Mouse (Mus musculus): ENCODE measurements around the gene H13. TPM values are rescaled to one million over a fixed set of nuclear protein-coding genes. Genes with fewer than 3 reads are reported as not detected.
A peak's percentile ranks its signal among the peaks of the same experiment; 100 is the strongest.
"Not testable (repeated sequence)": the region's sequence is repeated elsewhere in the genome, so short reads cannot be mapped to it uniquely, and the experiment has no call there.

The H13 gene
- polyA plus RNA-seq, 1 experiment from 2014 or later: 77.2 TPM

- Histone ChIP-seq H3K36me3 (ENCODE audit: inconsistent target) (no peaks in the 10 kb centered on the region), H3K79me2 (ENCODE audit: inconsistent target) (no peaks in the 10 kb centered on the region), H3K27ac (no peak overlapping the region), H3K4me3 (ENCODE audit: inconsistent target) (no peak overlapping the region)
- WGBS (ENCODE audit: missing documents): 93% methylated on average over 4 of the region's 4 CpGs
These were observed 31.9 kb upstream of the H13 start for GRCm38 (mm10) chr2:152637381-152637780.

GRCm38 (mm10) chr2:152638865-152639264, 30.4 kb upstream of the H13 start:
- WGBS (ENCODE audit: missing documents): 74% methylated on average over 6 of the region's 6 CpGs
- Histone ChIP-seq H3K4me3 (ENCODE audit: inconsistent target) (no peak overlapping the region), H3K36me3 (ENCODE audit: inconsistent target) (no peaks in the 10 kb centered on the region), H3K27ac (no peak overlapping the region), H3K79me2 (ENCODE audit: inconsistent target) (no peaks in the 10 kb centered on the region)

- Histone ChIP-seq H3K27ac (no peak overlapping the region), H3K4me3 (ENCODE audit: inconsistent target) (no peak overlapping the region), H3K36me3 (ENCODE audit: inconsistent target) (no peaks in the 10 kb centered on the region), H3K79me2 (ENCODE audit: inconsistent target) (no peaks in the 10 kb centered on the region)
- WGBS (ENCODE audit: missing documents): 72% methylated on average over 11 of the region's 11 CpGs
These were observed 29.7 kb upstream of the H13 start for GRCm38 (mm10) chr2:152639406-152640113.

DNA sequence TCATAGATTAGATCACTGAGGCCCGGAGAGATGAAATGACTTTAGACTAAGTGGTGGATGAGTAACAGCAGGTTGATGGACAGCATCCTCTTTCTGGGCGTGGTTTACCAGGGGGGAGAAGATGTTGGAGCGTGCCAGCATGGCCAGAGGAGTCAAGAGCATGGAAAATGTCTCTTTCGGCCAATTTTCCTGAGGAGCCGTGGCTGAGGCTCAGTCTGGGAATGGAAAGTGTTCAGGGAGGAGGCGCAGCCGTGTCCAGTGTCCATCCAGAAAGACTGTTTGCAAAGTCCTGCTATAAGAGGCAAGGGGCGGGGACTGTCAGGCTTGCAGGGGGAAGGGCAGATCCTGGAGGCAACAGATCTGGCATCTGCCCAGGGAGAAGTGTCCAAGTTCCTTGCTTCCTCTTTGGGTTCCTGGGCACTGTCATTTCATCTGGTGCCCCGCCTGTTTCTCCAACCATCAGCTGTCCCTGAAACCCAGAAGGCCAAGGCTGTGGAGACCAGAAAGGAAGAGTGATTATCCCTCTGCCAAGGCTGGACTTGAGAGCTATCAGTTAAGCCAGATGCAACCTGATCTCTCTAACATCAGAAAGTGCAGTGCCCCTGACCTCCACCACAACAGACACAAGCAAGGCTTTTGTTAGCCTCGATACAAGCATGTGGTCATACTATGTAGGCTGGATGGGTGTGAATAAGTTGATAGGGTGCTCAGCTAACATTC, 16.2 kb upstream of the H13 start:
- Histone ChIP-seq H3K36me3 (ENCODE audit: inconsistent target) (no peaks in the 10 kb centered on the region), H3K79me2 (ENCODE audit: inconsistent target) (no peaks in the 10 kb centered on the region), H3K4me3 (ENCODE audit: inconsistent target) (no peak overlapping the region), H3K27ac (no peak overlapping the region)
- WGBS (ENCODE audit: missing documents): 36% methylated on average over 10 of the region's 10 CpGs

GRCm38 (mm10) chr2:152653874-152654715, 15.2 kb upstream of the H13 start:
- H3K4me3 ChIP-seq (ENCODE audit: inconsistent target): no peak overlapping the region
- 51% methylated on average over 14 of the region's 14 CpGs for WGBS (ENCODE audit: missing documents)
- no peaks in the 10 kb centered on the region for H3K79me2 ChIP-seq (ENCODE audit: inconsistent target)
- H3K36me3 ChIP-seq (ENCODE audit: inconsistent target): no peaks in the 10 kb centered on the region
- H3K27ac ChIP-seq: no peak overlapping the region

GRCm38 (mm10) chr2:152657398-152657797, 11.9 kb upstream of the H13 start:
- H3K36me3 ChIP-seq (ENCODE audit: inconsistent target): no peaks in the 10 kb centered on the region
- WGBS (ENCODE audit: missing documents): 81% methylated on average over 10 of the region's 10 CpGs
- H3K4me3 ChIP-seq (ENCODE audit: inconsistent target): no peak overlapping the region

DNA sequence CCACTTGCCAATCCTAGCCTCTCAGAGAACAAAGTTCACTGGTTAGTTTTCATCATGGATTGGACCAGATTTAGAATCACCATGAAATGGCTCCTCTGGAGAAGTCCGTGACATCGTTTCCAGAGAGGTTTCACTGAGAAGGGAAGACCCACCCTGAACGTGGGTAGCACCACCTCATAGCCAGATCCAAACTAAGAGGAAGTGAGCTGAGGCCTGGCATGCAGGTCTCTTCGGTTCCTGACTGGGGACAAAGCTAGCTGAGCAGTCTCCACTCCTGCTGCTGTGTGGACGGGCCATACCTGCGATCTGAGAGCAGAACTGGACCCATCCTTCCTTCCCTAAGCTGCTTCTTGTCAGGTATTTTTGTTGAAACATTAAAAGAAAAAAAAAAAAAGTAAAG, 8.1 kb upstream of the H13 start:
- 16% methylated on average over 6 of the region's 6 CpGs for WGBS (ENCODE audit: missing documents)
- H3K4me3 ChIP-seq (ENCODE audit: inconsistent target): no peak overlapping the region
- no peaks in the 10 kb centered on the region for H3K36me3 ChIP-seq (ENCODE audit: inconsistent target)
- no peak overlapping the region for H3K27ac ChIP-seq
- no peaks in the 10 kb centered on the region for H3K79me2 ChIP-seq (ENCODE audit: inconsistent target)

More at GRCm38 (mm10) chr2:152657398-152657797, 11.9 kb upstream of the H13 start:
- Histone ChIP-seq H3K79me2 (ENCODE audit: inconsistent target) (no peaks in the 10 kb centered on the region), H3K27ac (no peak overlapping the region)

DNA sequence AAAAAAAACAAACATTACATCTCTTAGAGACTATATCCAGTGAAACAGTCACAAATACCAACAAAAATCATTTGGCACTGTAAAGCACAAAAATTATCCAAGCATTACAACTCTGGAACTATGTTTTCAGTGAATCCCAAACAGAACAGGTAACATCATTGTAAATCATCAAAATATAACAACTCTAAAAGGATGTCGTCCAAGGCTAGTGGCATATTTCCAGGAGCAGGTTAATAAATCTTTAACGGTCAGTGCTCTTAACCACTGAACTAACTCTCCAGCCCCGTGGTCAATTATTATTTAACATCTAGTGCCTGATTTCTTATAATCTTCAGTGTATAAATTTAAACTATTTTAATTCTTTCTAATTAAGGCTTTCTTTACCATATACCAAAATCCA, 3.1 kb upstream of the H13 start:
- H3K36me3 ChIP-seq (ENCODE audit: inconsistent target); H3K4me3 ChIP-seq (ENCODE audit: inconsistent target); H3K27ac ChIP-seq: not testable (repeated sequence)
- 78% methylated on average over 3 of the region's 3 CpGs for WGBS (ENCODE audit: missing documents)
- peaks cover 16% of the 10 kb centered on the region for H3K79me2 ChIP-seq (ENCODE audit: inconsistent target)

DNA sequence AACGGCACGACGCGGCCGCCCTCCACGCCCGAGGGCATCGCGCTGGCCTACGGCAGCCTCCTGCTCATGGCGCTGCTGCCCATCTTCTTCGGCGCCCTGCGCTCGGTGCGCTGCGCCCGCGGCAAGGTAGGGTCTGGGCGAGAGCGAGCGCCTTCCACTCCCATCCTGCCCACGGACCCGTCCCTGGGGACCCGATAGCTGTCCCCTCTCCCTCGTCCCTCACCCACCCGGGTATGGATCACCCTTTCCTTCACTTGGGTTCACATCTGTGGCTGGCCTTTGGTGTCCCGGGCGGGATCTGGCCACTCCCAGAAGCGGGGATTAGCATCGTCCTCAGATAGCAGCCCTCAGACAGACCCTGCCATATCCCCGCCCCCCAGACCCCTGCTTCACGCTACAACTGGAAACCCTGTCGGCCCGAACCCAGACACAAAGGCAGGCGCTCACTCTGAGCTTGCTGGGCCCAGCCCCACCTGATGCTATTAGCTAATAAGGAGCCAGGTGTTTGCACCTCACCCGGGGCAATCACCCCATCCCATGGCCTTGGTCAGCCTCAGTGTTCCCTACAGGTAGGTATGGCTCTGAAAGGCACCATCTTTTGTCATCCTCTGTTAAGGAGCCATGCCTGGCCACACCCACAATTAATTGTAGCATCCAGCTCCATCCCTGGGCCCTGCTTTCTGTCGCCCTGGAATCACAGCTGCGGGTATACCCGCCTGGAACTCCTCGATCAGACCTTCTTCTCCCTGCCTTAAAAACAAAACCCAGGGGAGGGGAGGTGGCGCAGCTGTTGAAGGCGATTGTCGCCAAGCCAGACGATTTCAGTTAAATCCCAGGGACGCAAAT, 601 bp downstream of the H13 start:
- H3K36me3 ChIP-seq (ENCODE audit: inconsistent target): no peaks in the 10 kb centered on the region
- WGBS (ENCODE audit: missing documents): under 1% methylated on average over 45 of the region's 46 CpGs
- H3K4me3 ChIP-seq (ENCODE audit: inconsistent target): peak overlapping the region; percentile 79
- peaks cover 53% of the 10 kb centered on the region for H3K79me2 ChIP-seq (ENCODE audit: inconsistent target)
- no peak overlapping the region for H3K27ac ChIP-seq

GRCm38 (mm10) chr2:152670983-152671641, 1.9 kb downstream of the H13 start:
- Histone ChIP-seq H3K79me2 (ENCODE audit: inconsistent target) (peaks cover 66% of the 10 kb centered on the region), H3K36me3 (ENCODE audit: inconsistent target) (no peaks in the 10 kb centered on the region), H3K27ac (peak overlapping the region; percentile 17), H3K4me3 (ENCODE audit: inconsistent target) (no peak overlapping the region; the same call in 1 of the 2 replicates)
- WGBS (ENCODE audit: missing documents): 10% methylated on average over 9 of the region's 9 CpGs

GRCm38 (mm10) chr2:152671642-152671999, 2.4 kb downstream of the H13 start:
- 0% methylated on average over 5 of the region's 5 CpGs for WGBS (ENCODE audit: missing documents)
- peak overlapping the region; percentile 17; the same call in 1 of the 2 replicates for H3K27ac ChIP-seq
- no peaks in the 10 kb centered on the region for H3K36me3 ChIP-seq (ENCODE audit: inconsistent target)
- H3K79me2 ChIP-seq (ENCODE audit: inconsistent target): peaks cover 71% of the 10 kb centered on the region
- no peak overlapping the region for H3K4me3 ChIP-seq (ENCODE audit: inconsistent target)

GRCm38 (mm10) chr2:152672166-152672565, 2.9 kb downstream of the H13 start:
- Histone ChIP-seq H3K4me3 (ENCODE audit: inconsistent target) (no peak overlapping the region), H3K79me2 (ENCODE audit: inconsistent target) (peaks cover 76% of the 10 kb centered on the region), H3K36me3 (ENCODE audit: inconsistent target) (no peaks in the 10 kb centered on the region), H3K27ac (no peak overlapping the region)
- whole genome bisulfite sequencing (ENCODE audit: missing documents): 48% methylated on average over 12 of the region's 12 CpGs

- 85% methylated on average over 11 of the region's 11 CpGs for WGBS (ENCODE audit: missing documents)
- Histone ChIP-seq H3K79me2 (ENCODE audit: inconsistent target) (peaks cover 94% of the 10 kb centered on the region), H3K27ac (no peak overlapping the region), H3K4me3 (ENCODE audit: inconsistent target) (no peak overlapping the region), H3K36me3 (ENCODE audit: inconsistent target) (peaks cover 11% of the 10 kb centered on the region; the same call in 1 of the 2 replicates)
These were observed 4.9 kb downstream of the H13 start for GRCm38 (mm10) chr2:152674148-152674547.
